Mouse (Mus musculus) adrenal gland, postnatal 14 days (tissue): ENCODE data around the gene Sdk2. TPM values are rescaled to one million over a fixed set of nuclear protein-coding genes. Genes with fewer than 3 reads are reported as not detected.
A peak's percentile ranks its signal among the peaks of the same experiment; 100 is the strongest.

Experiments
- DNase-seq: peaks from one replicate; pipeline ENCODE4 v3.0.0; 2021; ENCODE audit warnings: mixed read lengths
- long read RNA-seq, 2 experiments: library from polyadenylated mRNA; stranded (forward); transcript quantifications; one replicate each; pipeline ENCODE4 v2.0.0; 2021
- total RNA-seq: library from RNA; stranded (reverse); gene quantifications from 2 replicates; pipeline ENCODE4 v1.2.3, GENCODE M21; 2021

Gene Sdk2
- total RNA-seq, result 2.9 and 4.4 TPM in 2 replicates
- long read RNA-seq, experiment 1, partial matches to known transcripts, result 1 of 1 reads
- long read RNA-seq, experiment 1, other reads (novel, unspliced or antisense), result 0 of 1 reads
- long read RNA-seq, experiment 2, partial matches to known transcripts, result 1 of 1 reads
- long read RNA-seq, experiment 2, other reads (novel, unspliced or antisense), result 0 of 1 reads

- peak; percentile 70 for DNase-seq
These were observed at the start of gene Sdk2 for GRCm38 (mm10) chr11:114066951-114067762. TSS of gene Sdk2 (minus strand) at chr11:114067046.

- DNase-seq, result no peak
These were observed 48.2 kb upstream of the Sdk2 start for GRCm38 (mm10) chr11:114115077-114115476.

- DNase-seq, result no peak
These were observed 47.8 kb upstream of the Sdk2 start for GRCm38 (mm10) chr11:114114674-114115073.

DNA sequence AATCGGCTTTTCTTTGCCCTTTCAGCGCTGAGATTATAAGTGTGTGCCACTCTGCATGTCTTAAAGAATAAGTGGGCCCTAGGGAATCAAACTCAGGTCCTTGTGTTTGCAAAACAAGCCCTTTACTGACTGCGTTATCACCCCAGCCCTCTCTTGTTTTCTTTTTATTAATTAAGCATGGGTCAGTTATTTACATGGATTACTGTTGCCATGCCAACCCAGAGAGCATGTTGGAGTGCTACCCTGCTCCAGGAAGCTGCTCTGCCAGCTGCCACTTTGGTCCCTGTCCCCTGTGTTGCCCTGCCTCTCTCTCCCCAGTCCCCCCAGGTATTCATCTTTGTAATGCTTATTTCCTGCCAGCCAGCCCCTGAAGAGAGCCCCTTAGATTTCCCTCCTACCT lies 44.0 kb upstream of the Sdk2 start:
- DNase-seq, result no peak

DNA sequence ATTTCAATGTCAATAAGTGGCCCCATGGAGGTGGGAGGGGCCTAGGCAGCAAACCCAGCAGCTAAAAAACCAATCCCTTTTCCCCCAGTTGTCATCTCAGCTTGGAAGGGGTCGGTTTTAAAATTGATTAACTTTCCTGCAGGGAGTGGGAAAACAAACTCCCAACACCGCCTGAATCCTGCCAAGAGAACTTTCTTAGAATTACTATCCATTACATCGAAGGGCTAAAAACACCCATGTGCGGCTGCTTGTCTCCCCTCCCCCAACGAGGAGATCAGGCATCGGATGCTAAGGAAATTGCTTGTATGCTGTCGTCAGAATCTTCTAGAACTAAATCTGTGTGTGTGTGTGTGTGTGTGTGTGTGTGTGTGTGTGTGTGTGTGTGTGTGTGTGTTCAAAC lies 26.8 kb upstream of the Sdk2 start:
- DNase-seq, result no peak

DNA sequence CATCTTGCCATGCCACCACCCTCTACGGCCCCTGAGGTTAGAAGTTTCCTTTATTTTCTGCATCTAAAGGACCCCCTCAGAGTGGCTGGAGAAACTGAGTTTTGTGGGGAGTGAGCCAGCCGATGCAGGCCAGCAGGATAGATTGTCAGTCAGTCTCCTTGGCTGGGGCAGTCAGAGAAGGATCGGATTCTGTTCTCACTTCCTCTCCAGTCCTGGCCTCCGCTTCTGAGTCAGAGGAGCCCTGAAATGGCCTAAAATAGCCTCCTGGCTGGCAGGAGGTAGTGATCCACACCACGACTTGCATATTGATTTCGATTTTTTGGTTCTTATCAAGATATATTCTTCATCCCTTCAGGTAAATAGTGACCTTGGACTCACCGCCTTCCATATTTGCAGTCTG lies 26.3 kb upstream of the Sdk2 start:
- no peak for DNase-seq

GRCm38 (mm10) chr11:114080606-114081005 lies 13.8 kb upstream of the Sdk2 start:
- DNase-seq, result peak; percentile 8

GRCm38 (mm10) chr11:114072644-114073043 lies 5.8 kb upstream of the Sdk2 start:
- DNase-seq, result no peak

DNA sequence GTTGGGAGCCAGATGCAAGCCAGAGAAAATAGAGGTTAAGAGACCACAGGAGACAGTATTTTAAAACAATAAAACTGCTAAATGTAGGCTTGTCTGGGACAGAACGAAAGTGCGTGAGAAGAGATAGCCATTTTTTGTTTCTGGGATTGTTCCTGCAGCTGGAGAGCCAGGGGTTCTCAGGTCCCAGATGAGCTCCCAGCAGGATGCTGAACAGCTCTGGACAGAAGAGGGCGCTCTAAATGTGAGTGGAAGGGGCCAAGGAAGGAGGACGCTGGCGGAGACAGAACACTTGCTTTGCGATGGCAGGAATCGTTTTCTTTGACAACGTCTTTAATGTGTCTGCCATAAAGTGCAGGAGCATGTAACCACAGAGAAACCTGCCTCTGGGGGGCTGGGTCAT lies 5.2 kb upstream of the Sdk2 start:
- peak; percentile 65 for DNase-seq

DNA sequence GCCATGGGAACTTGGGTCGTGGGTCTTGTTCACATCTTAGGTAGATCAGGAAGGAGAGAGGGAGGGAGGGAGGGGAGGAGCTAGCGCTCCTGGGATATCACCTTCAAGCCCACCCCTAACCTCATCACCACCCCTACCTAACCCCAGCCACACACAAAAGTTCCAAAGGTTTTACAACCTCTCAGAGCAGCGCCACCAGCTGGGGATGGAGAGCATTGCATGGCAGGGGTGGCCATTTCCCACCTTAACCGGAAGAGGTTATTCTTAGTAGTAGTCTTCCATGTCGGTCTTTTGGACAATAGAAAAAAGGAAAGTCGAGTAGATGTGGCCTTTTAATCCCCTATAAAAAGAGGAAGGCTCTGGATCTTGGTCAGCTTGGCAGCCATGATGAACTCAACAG lies 4.0 kb upstream of the Sdk2 start:
- DNase-seq, result peak; percentile 39

GRCm38 (mm10) chr11:114070131-114070530 lies 3.3 kb upstream of the Sdk2 start:
- DNase-seq, result no peak

- peak; percentile 74 for DNase-seq
These were observed 1.5 kb upstream of the Sdk2 start for GRCm38 (mm10) chr11:114068390-114068789.

GRCm38 (mm10) chr11:114066098-114066950 lies 522 bp downstream of the Sdk2 start:
- peak; percentile 39 for DNase-seq

GRCm38 (mm10) chr11:114065596-114065995 lies 1.2 kb downstream of the Sdk2 start:
- no peak for DNase-seq

- no peak for DNase-seq
These were observed 1.9 kb downstream of the Sdk2 start for GRCm38 (mm10) chr11:114064871-114065388.

DNA sequence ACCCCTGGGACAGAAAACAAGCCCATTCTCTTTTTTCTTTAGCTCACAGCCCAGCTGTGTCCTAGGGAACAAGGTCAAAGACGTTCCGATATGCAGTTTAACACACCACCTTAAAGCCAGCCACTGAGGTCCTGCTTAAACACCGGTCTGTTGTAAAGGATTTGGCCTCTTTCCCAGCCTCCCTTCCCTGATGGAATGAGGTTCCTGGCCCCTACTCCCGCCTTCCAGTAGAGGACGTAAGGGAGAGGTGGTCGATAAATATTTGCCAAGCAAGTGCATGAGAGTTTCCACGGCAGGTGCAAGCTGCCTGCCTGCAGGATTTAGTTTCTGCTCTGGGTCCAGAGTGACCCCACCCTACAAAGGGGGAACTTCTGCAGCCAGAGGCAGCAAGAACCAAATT lies 4.9 kb downstream of the Sdk2 start:
- no peak for DNase-seq

DNA sequence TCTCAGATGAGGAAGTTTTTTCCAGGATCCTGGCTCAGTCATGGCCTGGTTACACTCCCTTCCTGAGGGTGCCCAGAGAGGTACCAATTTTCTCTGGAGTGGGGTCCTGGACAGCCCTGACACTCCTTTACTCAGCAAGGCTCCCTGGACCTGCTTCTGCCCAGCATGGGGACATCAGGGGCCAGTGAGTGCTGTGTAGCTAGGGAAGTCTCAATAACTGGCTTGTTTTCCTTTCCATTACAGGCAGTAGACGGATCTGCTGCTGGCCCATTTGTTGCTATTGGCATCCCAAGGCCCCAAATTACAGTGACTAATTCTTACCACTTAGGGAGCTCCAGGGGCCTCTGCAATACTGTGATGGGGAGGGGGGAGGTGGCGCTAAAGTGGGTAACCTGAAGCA lies 5.6 kb downstream of the Sdk2 start:
- DNase-seq, result no peak

DNA sequence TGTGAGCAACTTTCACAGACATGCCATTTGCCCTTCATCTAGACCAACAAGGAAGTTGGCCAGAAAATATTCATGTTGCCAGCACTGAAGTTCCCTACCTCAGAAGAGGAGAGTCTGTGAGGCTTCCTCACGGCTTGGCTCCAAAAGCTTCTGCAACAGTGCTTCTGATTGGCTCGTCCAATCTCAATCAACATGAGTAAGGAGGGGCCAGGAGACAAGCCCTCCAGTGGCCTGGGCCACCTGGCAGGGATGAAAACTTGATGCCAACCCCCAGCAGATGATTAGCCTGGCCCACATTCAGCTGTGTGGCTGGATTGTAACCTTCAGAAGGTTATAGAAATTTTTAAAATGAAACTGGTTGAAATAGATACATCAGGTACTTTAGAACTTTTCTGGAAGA lies 10.5 kb downstream of the Sdk2 start:
- DNase-seq, result no peak

DNA sequence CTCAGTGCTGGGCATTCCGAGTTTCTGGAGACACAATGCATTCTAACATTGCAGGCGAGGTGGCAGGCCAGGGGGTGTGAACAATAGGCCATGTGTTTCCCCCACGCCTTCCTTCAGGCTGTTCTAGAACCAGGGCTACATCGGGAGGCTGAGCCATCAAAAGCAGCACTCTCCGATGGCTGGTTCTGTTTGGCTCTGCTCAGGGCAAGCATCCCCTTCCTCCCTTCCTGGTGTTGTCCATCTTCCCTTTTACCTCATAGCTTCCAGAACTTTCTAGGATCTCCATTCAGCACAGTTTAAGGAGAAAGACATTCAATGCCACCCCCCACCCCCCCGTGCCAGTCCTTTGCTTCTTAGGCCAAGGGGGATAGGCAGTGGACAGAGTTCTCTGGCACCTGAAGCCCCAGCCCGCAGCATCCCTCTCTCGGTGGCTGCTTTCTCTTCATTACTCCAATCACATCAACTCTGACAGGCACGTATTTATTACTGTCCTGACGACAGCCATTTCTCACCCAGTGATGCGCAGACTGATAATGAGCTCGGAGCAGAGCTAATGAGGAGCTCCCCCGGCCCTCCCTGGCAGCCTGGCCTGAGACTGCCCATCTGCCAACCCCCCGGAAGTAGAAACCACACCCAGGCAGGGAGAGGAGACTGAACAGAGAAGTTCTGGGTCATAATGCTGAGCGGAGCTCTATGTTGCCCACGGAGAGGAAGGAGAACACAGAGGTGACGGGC lies 12.1 kb downstream of the Sdk2 start:
- no peak for DNase-seq

DNA sequence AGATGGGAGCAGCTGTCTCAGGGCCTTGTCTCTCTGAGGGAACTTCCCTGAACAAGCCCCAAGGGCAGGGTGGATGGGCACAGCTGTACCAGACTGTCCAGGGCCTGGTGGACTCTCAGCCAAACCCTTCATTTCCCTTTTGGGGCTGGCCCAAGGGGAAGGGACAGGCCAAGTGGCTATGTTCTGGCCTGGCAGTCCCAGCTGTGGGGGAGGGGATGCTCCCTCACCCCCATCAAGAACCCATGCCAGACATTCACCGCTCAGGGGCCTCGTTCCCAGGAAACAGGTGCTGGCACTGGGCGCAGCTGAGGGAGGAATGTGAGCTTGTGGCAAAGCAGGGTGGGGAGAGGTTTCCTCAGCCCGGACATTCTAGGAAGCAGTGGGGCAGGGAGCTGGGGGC lies 15.5 kb downstream of the Sdk2 start:
- no peak for DNase-seq

DNA sequence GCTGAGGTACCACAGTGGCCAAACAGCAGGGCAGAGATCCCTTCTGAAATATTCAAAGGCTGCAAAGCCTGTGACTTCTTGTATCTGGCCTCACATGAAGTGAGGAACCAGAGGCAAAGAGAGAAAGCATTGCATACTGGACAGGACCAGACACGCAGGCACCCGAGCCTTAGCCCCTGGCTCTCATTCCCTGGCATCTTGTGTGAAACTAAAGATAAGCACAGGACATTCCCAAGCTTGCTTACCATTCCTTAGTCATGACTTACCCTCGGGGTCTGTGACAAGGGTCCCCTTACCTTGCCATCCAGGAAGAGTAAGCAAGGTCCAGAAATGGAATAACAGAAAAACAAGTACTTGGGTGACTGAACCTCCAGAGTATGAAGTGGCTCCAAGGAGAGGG lies 16.3 kb downstream of the Sdk2 start:
- DNase-seq, result no peak

DNA sequence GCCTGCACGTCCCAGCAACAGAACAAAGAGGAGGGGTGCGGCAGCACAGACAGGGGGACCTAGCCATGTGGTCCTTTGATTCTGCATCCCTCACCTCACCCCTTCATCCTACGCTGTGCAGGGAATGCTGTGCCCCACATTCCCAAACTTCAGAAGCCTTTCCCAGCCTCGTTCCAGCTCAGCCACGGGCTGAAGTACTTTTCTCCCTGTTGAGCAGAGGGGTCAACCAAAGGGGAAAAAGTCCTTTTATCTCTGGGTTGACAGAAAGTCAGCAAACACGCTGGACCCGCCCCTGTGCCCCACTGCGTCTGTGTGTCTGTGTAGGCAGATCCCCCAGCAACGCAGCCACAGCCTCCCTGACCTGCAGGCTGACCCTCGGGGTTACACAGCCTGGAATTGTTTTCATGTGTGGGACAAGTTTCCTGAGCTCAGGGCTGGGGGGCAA lies 18.9 kb downstream of the Sdk2 start:
- DNase-seq, result no peak
